Mouse (Mus musculus) neutrophil, adult 5-6 weeks (primary cell): ENCODE results near the gene Gpt2. TPM values are rescaled to one million over a fixed set of nuclear protein-coding genes. Genes with fewer than 3 reads are reported as not detected.
A peak's percentile ranks its signal among the peaks of the same experiment; 100 is the strongest.

Experiments
- ATAC-seq: fragments of 151-379, 151-347 bp; 2 replicates; pipeline ENCODE4 v1.8.0; 2017; ENCODE audit warnings: mild to moderate bottlenecking, moderate TSS enrichment; ENCODE audit not compliant: insufficient number of reproducible peaks, poor library complexity, low FRiP score, severe bottlenecking; ENCODE audit errors: extremely low read depth
- total RNA-seq: library from RNA; stranded (forward); fragments of 200-1000 nt; gene quantifications from 2 replicates; pipeline ENCODE4 v1.2.3, GENCODE M21; 2017

Gene Gpt2
- total RNA-seq = 1.2 and 5.6 TPM in 2 replicates

DNA sequence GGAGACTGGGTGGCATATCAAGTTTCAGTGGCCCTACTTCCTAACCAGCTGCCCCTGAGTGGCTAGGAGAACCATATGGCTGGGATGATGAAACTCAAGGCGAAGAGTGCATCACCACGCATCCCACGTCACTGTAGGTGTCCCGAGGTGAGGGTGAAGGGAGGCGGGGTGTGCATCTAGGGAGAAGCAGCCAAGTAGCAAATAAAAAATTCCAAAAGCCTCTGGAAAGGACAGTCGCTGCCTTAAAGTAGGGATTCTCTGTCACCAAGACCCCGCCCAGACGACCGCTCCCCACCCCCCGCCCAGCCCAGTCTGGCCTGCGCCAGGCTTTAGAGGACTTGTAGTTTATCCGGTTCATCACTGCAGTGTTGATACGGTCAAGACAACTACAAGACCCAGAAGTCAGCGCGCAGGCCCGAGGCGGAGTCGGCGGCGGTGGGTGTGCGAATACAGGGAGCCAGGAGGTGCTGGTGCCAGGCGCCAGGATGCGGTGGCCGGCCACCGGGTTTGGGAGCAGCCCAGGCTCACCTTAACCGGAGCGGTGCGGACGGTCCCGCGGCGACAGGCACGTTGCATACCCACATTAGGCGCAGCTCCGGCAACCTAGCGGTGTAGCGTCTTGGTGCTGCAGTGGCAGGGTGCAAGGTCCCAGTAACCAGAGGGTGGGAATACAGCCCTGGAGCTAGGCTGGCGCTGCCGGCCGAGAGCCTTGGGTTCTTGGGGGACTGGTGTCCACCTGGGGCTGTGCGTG is at the start of gene Gpt2:
TSS of gene Gpt2 (plus strand) at position 452 of the 751 bp plus-strand sequence.
- ATAC-seq = peak; percentile 91

DNA sequence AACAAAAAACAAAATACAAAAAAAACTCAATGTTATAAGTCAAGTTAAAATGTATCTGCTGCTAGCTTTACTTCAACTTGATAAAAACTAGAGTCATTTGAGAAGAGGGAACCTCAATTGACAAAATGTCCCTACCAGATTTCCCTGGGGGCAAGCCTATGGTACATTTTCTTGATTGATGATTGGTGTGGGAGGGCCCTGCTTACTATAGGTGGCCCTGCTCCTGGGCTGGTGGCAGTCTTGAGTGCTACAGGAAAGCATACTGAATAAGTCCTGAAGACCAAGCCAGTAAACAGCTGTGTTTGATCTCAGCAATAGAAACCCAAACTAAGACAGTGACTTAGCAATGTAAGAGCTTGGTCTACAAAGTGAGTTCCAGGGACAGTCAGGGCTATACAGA is 48.3 kb upstream of the Gpt2 start:
- ATAC-seq = no peak

DNA sequence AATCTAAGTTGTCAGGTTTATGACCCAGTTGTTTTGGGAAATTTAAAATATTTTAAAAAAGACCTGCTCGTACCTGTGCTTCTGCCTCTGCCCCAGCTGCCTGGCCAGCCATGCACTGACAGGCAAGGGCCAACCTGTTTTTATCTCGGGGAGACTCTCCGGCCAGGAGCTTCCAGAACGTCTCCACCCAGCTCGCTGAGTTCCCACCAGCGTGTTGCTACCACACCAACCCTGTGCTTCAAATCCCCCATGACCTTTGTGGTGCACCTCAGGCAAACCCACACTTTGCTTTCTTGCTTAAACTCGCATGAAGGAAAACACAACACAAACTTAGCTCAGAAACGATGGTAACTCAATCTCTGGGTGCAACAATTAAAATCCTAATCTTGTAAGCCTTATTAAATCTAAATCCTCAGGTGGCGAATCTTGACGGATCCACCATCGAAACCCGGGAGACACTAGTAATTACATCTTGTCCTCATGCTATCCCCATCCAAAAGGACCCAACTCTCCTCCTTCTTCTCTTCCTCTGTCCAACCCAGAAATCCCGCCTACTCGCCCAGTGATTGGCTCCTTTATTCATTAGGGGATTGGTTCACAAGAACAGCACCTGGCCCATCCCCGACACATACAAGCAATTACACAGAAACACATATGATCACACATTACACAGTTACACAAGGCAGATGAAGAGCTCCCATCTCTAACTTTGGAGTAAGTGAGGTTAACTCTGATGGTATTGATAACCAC is 46.3 kb upstream of the Gpt2 start:
- no peak for ATAC-seq

DNA sequence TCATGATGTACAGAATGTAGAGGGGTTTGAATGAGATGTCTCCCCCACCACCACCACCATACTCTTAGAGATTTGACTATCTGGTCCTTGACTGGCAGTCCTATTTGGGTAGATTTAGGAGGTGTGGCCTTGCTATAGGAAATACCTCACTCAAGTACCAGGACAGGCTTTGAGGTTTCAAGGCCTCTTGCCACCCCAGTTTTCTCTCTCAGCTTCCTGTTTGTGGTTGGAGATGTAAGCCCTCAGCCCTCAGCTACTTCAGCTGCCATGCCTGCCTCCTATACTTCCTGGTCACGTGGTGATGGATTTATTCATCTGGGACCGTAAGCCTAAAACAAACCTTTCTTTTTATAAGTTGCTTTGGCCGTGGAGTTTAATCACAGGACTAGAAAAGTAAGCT is 42.0 kb upstream of the Gpt2 start:
- ATAC-seq = no peak

DNA sequence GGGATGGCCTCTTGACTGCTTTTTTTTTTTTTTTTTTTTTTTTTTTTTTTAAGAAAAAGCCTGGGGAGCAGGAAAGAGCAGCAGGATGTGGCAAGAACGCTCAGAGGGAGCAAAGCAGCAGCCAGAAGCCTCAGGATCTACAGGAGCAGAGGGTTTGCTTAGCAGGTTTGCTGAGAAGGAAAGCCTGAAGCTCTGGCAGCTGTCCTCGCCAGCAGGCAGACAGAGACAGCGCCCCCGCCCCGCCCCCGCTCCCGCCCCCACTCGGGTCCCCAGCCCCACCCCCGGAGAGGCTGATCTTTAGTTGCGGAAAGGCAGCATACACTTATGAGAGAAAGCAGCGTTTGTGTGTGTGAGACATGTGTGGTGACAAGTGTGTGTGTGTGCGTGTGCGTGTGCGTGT is 40.0 kb upstream of the Gpt2 start:
- ATAC-seq = no peak

DNA sequence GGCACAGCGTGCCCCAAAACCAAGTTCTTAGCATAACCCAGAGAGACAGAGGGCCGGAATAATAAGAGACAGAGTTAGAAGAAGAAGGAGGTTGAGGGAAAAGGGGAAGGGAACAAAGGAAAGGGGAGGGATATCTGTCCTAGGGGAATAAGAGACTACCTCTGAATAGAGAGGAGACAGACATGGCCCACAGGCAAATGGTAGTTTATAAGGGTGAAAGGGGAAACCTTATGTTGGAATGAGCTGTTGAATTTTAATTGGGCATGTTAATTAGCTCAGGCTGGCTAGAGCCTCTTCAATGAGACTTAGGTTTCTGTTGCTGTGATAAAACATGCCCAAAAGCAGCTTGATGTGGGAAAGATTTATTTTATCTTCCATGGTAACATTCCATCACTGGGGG is 39.1 kb upstream of the Gpt2 start:
- no peak for ATAC-seq

DNA sequence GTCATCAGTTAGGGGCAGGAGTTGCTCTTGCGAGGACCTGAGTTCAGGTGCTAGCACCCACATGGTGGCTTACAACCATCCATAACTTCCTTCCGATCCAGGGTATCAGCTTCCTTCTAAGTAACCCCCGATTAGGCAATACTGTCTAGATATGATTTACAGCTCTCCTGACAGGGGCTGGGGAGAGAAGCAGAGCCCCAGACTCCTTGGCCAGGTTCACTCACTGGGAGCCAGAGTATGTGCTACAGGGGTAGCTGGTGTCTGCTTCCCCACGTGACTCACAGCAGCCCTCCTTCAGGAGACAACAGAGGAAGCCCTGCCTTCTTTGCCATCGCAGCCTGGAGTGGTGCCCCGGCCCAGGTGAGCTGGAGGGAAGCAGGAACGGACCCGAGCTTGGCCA is 37.6 kb upstream of the Gpt2 start:
- no peak for ATAC-seq

DNA sequence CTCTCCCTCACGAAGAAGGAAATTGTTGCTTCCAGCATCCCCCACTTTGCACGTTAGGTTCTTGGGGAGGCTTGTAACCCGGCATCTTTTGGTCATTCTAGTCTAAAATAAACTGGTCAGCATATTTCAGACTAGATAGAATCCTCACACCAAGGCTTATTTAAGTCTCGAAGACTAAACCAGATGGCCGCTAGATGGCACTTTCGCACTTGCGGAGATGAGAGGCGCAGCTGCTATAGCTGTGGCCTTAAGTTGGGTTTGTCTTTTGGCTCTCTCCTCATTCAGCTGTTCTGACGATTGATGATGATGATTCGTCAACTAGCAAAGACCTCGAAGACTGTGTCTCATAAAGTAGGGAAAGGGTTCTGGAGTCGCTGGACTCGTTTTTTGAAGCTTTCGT is 35.8 kb upstream of the Gpt2 start:
- peak; percentile 87; the same call in 1 of the 2 replicates for ATAC-seq

DNA sequence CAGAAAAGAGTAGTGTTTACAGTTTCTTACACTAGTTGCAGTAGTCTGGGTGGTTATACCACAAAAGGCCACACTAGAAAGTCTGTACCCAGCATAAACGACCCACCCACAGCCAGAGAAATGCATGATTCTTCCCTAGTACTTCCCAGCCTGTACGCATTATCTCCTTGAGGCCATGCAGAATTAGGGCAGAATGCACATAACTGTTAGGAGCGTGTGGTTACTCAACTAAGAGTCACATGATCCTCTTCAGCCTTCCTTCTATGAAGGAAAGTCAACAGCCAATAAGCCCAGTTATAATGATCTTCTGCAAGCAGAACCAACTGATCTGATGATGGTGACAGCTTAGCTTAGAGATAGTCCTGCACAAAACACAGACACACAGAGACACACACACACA is 32.8 kb upstream of the Gpt2 start:
- no peak for ATAC-seq

DNA sequence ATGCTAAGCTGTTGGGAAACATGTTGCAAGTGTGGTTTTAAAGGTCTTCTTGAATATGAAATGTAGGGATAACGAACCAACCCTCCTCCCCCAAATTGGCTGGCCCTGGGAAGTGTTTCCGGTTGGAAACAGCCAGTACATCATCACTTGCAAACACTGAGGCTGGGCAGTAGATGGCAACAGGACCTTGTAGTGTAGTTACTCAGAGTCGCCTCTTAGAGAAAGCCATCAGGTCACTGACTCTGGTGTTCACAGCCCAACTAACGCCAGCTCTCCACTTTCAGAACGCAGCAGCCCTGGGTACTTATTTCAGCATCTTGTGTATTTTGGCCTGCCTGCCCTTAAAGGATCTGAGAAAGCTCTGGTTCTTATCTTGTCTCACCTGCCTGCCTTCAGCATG is 31.6 kb upstream of the Gpt2 start:
- ATAC-seq = no peak

DNA sequence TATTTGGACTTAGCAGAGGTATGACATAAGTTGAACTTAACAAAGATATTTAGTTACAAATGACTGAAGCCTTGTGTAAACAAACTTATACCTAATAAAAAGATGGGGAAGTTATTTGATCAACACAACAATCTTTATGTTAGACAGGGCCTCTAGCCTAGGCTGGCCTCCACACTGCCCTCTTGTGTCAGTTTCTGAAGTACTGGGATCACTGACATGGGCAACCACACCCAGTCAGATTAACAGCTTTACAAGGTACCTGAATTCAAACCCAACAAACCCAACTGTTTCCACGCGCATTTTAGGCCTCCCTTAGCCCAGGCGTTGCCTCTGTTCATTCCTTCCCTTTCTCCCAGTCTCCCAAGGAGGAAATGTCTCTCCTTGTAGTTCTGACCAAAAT is 31.0 kb upstream of the Gpt2 start:
- no peak for ATAC-seq

DNA sequence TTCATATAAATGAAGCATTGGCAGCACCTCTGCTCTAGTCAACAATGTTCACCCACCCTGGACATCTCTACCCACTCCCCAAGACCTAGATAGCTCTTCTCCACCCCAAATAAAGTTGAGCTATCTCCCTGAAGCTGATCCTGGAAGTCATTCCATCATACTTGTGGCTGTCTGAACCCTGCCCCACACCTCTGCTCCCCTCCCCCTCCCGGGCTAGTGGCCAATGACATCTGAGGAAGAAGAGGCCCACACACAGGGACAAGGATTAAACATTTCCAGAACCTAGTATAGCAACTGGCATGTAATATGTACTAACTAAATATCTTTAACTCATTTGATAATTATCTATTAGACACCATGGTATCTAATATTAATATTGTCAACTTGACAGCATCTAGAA is 29.9 kb upstream of the Gpt2 start:
- ATAC-seq = no peak

DNA sequence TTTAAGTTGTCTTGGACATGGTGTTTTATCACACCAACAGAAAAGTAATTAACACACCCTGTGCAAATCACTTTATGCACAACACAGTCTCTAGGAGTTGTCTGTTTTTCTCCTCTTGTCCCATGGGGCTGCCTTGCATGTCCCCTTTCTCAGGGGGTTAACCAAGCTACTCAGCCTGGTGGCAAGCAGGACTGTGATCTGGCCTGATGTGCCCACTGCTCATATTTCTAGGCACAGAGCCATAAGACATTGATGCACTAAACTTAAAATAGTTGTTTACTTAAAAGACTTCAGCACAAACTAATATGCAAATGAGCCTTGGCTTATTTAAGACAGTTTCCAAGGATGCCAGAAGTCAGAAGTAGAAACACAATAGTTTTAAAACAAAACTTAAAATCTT is 28.1 kb upstream of the Gpt2 start:
- ATAC-seq = no peak

DNA sequence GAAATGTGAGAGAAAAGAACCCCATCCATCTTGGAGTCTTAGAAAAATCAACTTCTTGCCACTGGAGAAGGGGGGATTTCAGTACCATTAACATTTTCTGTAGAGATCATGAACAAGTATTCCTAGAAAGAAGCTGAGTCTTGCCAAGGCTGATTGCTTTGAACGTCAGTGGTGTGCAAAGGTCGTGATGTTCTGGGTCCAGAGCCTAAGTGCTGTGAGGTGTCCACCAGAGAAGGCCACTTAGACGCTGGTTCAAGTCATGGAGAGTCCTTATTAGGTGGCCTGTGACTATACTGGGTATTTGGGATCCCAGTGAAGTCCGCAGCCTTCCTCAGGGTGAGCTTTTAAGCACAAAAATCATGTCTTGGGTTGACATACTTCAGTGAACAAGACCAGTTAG is 26.3 kb upstream of the Gpt2 start:
- ATAC-seq = no peak

DNA sequence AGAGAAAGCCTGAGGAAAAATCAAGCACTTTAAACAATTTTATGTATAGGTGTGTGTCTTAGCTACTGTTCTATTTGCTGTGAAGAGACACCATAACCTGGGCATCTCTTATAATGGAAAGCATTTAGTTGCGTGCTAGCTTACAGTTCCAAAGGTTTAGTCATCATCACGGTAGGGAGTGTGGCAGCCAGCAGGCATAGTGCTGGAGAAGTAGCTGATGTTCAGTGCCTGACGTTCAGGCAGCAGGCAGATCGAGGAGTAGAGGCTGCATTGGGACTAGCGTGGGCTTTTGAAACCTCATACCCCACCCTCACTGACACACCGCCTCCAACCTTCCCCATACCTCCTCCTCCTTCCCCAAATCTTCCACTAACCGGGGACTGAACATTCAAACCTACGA is 21.6 kb upstream of the Gpt2 start:
- ATAC-seq = no peak

DNA sequence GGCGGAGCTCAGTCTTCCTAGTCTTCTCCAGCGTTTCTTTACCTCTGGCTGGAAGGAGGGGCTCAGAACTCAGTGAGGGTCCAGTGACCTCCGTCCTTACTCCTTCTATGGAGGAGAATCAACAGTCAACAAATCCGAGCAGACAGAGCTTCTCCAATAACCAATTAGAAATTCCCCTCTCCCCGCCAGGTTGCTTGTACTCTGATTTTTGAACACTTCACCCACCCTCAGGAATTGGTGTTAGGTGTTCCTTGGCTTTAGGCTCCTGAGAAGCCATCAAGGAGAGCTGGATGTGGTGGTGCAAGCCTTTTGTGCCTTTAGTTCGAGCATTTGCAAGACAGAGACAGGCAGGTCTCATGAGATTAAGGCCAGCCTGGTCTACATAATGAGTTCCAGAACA is 19.6 kb upstream of the Gpt2 start:
- no peak for ATAC-seq

DNA sequence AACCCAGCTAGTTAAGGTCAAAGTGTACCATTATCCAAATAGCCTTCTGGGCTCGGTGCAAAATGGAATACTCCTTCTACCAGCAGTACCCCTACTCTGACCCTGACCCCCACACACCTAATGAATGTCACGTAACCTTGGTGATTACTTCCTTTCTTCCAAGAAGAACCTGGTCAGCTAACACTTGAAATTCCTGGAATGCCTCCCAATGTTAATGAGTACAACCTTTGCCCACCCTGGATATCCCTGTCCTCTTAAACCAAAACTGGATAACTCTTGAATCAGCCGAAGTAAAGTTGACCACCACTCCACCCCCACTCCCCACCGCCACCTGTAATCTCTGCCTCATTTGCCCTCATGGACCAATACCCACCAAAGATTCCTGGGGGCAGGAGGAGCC is 19.1 kb upstream of the Gpt2 start:
- no peak for ATAC-seq

DNA sequence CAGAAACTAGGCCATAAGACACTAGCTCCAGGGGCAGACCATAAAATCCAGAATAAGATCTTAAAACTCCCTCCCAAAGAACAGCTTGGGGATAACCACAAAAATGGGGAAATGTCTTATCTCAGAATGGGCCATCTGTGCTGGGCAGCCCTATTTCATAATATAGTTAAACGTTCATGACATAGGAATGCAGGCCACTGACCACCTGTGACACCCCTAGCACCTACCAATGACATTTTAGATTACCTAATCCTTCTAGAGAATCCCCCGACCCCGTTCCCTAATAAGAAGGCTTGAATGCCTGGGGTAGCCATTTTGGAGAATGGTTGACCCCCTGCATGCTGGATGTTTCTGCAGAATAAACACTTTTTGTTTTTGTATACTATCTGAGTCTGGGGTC is 17.5 kb upstream of the Gpt2 start:
- no peak for ATAC-seq

DNA sequence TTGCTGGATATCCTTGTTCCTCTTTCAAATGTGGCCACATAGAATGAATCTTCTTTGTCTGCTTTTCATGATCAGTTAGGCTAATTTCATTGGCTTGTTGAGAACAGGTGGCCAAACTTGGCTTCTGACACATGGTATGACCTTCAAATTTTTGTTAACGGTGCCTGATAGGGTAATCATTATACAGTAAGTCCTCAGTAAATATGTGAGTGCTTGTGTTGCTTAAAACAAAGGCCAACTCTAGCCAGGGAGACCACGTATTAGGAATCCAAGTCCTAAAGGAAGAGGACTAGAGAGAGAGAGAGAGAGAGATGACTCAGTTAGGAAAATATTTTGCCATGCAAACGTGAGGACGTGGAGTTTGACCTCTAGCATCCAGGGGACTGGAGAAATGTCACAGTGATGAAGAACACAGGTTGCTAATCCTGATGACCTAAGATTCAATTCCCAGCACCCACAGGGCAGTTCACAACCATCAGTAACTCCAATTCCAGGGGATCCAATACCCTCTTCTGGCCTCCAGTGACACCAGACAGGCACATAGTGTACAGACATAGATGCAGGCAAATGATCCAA is 15.3 kb upstream of the Gpt2 start:
- ATAC-seq = no peak

DNA sequence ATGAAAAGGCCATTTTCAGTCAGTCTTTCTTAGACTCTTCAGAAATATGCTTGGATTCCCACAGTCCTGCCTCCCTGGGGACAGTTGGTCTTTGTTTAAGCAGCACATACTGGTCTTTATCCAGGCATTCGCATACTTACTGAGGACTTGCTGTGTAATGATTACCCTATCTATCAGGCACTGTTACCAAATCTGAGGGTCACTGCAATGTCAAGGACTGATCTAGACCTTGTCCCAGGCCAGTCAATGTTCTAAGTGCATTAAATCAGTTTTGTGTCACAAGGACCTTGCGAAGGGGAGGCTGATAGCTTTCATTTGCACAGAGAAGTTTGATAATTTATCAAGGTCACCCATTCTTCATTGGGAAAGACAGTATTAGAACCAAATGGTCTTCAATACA is 14.0 kb upstream of the Gpt2 start:
- no peak for ATAC-seq
